Mouse (Mus musculus) 3134 (cell line): ENCODE measurements at regions not wholly inside any gene's neighbourhood (a gene's known extent, or its start where the extent isn't known, plus 50 kb on each side); places are given as distances from the start of the nearest gene placed in this dataset.
A peak's percentile ranks its signal among the peaks of the same experiment; 100 is the strongest.

Experiments
- DNase-seq: peaks from one replicate; pipeline ENCODE4 v3.0.0-alpha.2; 2011; ENCODE audit warnings: low spot score; ENCODE audit not compliant: insufficient read length; ENCODE audit errors: extremely low read depth

- DNase-seq = no peak
Observed at GRCm38 (mm10) chr7:113059211-113059966, 105.6 kb downstream of the Rassf10 start.

GRCm38 (mm10) chr7:113059967-113060284, 106.2 kb downstream of the Rassf10 start:
- DNase-seq = no peak

GRCm38 (mm10) chr7:113060991-113061390, 107.2 kb downstream of the Rassf10 start:
- DNase-seq = no peak

- DNase-seq = no peak
Observed at GRCm38 (mm10) chr7:113066536-113066935, 112.8 kb downstream of the Rassf10 start.

GRCm38 (mm10) chr7:113068296-113068695, 114.5 kb downstream of the Rassf10 start:
- no peak for DNase-seq

GRCm38 (mm10) chr7:113069336-113069924, 115.7 kb downstream of the Rassf10 start:
- DNase-seq = no peak

- no peak for DNase-seq
Observed at GRCm38 (mm10) chr7:113071418-113071817, 117.7 kb downstream of the Rassf10 start.

GRCm38 (mm10) chr7:113073781-113074180, 120.0 kb downstream of the Rassf10 start:
- no peak for DNase-seq

GRCm38 (mm10) chr7:113075371-113075770, 121.6 kb downstream of the Rassf10 start:
- no peak for DNase-seq

GRCm38 (mm10) chr7:113076243-113076642, 122.5 kb downstream of the Rassf10 start:
- no peak for DNase-seq

GRCm38 (mm10) chr7:113081120-113081519, 126.1 kb upstream of the Arntl start:
- DNase-seq = no peak

GRCm38 (mm10) chr7:113084930-113085625, 122.2 kb upstream of the Arntl start:
- DNase-seq = no peak

GRCm38 (mm10) chr7:113086158-113086557, 121.1 kb upstream of the Arntl start:
- no peak for DNase-seq

- DNase-seq = no peak
Observed at GRCm38 (mm10) chr7:113087646-113088045, 119.6 kb upstream of the Arntl start.

- no peak for DNase-seq
Observed at GRCm38 (mm10) chr7:113089044-113089443, 118.2 kb upstream of the Arntl start.

- DNase-seq = no peak
Observed at GRCm38 (mm10) chr7:113093931-113094330, 113.3 kb upstream of the Arntl start.

- no peak for DNase-seq
Observed at GRCm38 (mm10) chr7:113095092-113095491, 112.2 kb upstream of the Arntl start.

GRCm38 (mm10) chr7:113104265-113104664, 103.0 kb upstream of the Arntl start:
- DNase-seq = peak; percentile 5

GRCm38 (mm10) chr7:113105359-113105758, 101.9 kb upstream of the Arntl start:
- DNase-seq = no peak

GRCm38 (mm10) chr7:113106731-113107130, 100.5 kb upstream of the Arntl start:
- DNase-seq = no peak

- DNase-seq = no peak
Observed at GRCm38 (mm10) chr7:113107965-113108364, 99.3 kb upstream of the Arntl start.

GRCm38 (mm10) chr7:113108442-113109000, 98.7 kb upstream of the Arntl start:
- no peak for DNase-seq
